Mouse (Mus musculus): ENCODE results near the gene Dagla. TPM values are rescaled to one million over a fixed set of nuclear protein-coding genes. Genes with fewer than 3 reads are reported as not detected.

Dagla gene
- polyA plus RNA-seq, 1 experiment from 2014 or later, result 1.3 TPM

DNA sequence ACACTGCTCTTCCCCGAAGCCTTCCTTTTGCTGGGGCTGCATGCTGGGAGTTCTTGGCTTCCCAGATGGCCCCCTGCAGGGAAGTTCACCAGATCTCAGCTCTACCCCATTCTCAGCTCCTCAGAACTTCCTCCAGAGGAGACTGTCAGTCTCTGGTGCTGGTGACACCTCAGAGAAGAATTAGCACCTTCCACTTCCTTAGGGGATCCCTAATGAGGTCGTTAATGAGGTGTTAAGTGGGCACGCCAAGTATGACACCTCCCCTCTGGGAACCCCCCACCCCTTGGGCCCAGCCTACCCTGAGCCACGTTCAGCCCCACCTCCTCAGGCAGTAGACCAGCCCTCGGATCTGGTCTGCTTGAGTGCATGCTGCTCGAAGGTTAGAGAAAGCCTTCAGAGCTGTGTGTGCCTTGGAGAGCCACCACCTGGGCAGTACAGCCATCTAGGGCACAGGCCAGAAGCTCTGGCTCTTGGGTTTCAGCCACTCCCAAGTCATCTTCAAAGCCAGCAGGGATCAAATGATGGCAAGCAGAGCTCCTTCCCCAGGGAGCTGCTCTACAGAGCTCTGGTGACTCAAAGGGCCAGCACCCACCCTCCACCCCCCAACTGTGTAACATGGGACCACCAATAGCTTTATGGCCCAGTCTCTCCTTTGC lies 25.9 kb downstream of the Dagla start:
- WGBS, result 30% methylated on average over 6 of the region's 6 CpGs
- H3K9ac ChIP-seq, result no peak overlapping the region
- H3K4me1 ChIP-seq (replicated peaks), result peaks cover 62% of the 10 kb centered on the region
- H3K27me3 ChIP-seq (replicated peaks), result 0 out of 2 replicates have a peak, but pooled peaks cover 5% of the 10 kb centered on the region
- H3K36me3 ChIP-seq, result no peaks in the 10 kb centered on the region
- H3K9me3 ChIP-seq (replicated peaks), result no peaks in the 10 kb centered on the region
- H3K4me3 ChIP-seq, result no peak overlapping the region
- no peak overlapping the region for H3K27ac ChIP-seq (ENCODE audit: poor library complexity, severe bottlenecking)
- no peak for ATAC-seq (ENCODE audit: insufficient number of reproducible peaks, low FRiP score)
- H3K4me2 ChIP-seq, result no peak overlapping the region

DNA sequence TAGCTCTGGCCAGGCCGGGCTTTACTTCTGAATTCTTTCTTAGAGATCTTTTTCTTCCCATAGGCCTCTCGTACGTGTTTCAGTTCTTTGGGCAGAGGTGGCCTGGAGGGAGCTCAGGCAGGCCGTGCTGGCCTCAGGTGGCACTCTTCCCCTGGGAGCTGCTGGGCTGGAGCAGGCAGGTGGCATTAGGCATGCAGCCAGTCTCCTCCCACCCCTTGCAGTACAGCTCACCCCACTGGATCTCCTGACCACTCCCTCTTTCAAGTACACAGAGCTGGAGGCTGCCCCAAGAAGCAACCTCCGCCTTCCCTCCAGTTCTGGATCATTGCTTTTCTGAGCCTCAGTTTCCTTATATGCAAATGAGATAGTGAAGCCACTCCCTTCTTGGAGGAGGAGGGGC lies 26.9 kb downstream of the Dagla start:
- WGBS, result 39% methylated on average over 5 of the region's 5 CpGs

DNA sequence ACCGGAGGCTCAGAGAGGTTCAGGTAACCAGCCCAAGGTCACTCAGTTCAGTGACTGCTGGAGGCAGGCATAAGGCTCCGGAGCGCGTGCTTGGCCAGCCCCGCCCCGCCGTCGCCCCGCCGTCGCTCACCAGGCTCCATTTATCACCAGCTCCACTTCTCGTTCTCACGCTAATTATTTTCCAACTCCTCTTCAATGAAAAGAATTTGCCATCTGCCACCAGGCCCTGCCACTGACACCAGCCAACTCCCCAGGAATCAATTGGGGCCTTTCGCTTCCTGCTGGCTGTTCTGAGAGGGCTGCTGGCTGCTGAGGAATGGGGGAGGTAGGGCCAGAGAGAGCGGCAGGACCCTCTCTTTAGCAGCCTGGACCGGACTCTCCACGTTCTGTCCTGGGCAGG lies 27.3 kb downstream of the Dagla start:
- Histone ChIP-seq H3K36me3 (no peaks in the 10 kb centered on the region), H3K27ac (ENCODE audit: poor library complexity, severe bottlenecking) (no peak overlapping the region), H3K4me3 (no peak overlapping the region), H3K9ac (peak overlapping the region; percentile 17), H3K4me2 (peak overlapping the region; percentile 39), H3K27me3 (replicated peaks) (no peaks in the 10 kb centered on the region), H3K4me1 (replicated peaks) (peaks cover 77% of the 10 kb centered on the region), H3K9me3 (replicated peaks) (no peaks in the 10 kb centered on the region)
- 7% methylated on average over 17 of the region's 17 CpGs for WGBS
- ATAC-seq (ENCODE audit: insufficient number of reproducible peaks, low FRiP score), result no peak

More for the DNA sequence above, 26.9 kb downstream of the Dagla start:
- peak overlapping the region; percentile 39 for H3K4me2 ChIP-seq
- no peak overlapping the region for H3K4me3 ChIP-seq
- H3K27me3 ChIP-seq (replicated peaks), result no peaks in the 10 kb centered on the region
- peaks cover 72% of the 10 kb centered on the region for H3K4me1 ChIP-seq (replicated peaks)
- no peak overlapping the region for H3K27ac ChIP-seq (ENCODE audit: poor library complexity, severe bottlenecking)
- no peaks in the 10 kb centered on the region for H3K36me3 ChIP-seq
- 0 out of 2 replicates have a peak, but pooled peaks have one; percentile 15 for ATAC-seq (ENCODE audit: insufficient number of reproducible peaks, low FRiP score)
- H3K9ac ChIP-seq, result peak overlapping the region; percentile 17
- H3K9me3 ChIP-seq (replicated peaks), result no peaks in the 10 kb centered on the region

DNA sequence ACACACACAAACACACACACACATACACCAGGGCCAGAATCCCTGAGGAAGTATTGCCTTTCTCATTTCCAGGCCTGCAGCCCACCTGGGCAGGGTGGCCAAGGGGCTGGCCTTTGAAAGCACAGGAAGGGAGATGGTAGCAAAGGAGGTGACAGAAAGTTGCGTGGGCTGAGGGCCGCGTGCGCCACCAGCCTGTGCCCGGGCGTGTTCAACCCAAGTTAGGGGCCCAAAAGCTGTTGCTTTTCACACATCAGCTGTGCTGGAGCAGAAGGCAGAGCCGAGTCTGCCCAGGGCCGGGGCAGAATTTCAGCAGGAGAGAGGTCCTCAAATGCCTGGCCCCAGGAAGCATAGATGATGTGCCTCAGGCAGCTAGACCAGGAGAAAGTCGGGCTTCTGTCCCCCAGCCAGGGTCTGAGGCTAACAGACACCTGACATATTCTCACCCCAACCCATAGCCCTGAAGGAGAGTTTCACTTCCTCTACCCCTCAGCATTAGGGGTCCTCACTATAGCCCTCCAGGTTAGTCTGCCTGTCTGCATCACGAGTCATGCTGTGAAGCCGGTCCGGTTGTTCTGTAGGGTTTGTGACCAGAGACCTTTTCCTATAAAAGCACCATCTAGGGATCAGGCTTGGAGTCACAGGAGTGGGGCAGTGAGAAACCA lies 28.1 kb downstream of the Dagla start:
- H3K9me3 ChIP-seq (replicated peaks), result no peaks in the 10 kb centered on the region
- H3K4me3 ChIP-seq, result no peak overlapping the region
- no peak overlapping the region for H3K4me2 ChIP-seq
- WGBS, result 66% methylated on average over 12 of the region's 12 CpGs
- H3K27me3 ChIP-seq (replicated peaks), result no peaks in the 10 kb centered on the region
- no peak overlapping the region for H3K27ac ChIP-seq (ENCODE audit: poor library complexity, severe bottlenecking)
- ATAC-seq (ENCODE audit: insufficient number of reproducible peaks, low FRiP score), result no peak
- no peak overlapping the region for H3K9ac ChIP-seq
- peaks cover 80% of the 10 kb centered on the region for H3K4me1 ChIP-seq (replicated peaks)
- H3K36me3 ChIP-seq, result no peaks in the 10 kb centered on the region

DNA sequence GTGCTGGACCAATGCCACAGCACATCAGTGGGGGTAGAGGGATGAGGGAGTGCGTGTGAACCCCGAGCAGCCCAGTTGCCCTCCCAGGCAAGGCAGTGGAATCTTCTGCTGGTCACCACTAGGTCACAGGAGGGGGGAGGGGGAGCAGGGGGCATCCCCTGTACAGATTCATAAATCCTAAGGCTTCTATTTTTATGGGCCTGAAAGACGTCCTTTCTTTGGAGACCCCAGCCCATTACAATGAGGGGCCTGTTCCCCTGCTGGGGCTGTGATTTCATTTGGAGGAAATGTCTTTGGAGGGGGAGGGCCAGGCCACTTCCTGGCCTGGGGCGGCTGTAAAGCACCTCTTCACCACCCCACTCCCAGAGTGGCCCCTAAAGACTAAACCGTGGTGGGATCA lies 30.6 kb downstream of the Dagla start:
- Histone ChIP-seq H3K4me3 (no peak overlapping the region), H3K4me2 (no peak overlapping the region), H3K27me3 (replicated peaks) (peaks cover 3% of the 10 kb centered on the region; the same call in 1 of the 2 replicates), H3K27ac (ENCODE audit: poor library complexity, severe bottlenecking) (no peak overlapping the region), H3K9ac (no peak overlapping the region), H3K4me1 (replicated peaks) (peaks cover 58% of the 10 kb centered on the region), H3K9me3 (replicated peaks) (no peaks in the 10 kb centered on the region), H3K36me3 (no peaks in the 10 kb centered on the region)
- WGBS, result 36% methylated on average over 5 of the region's 5 CpGs
- no peak for ATAC-seq (ENCODE audit: insufficient number of reproducible peaks, low FRiP score)

DNA sequence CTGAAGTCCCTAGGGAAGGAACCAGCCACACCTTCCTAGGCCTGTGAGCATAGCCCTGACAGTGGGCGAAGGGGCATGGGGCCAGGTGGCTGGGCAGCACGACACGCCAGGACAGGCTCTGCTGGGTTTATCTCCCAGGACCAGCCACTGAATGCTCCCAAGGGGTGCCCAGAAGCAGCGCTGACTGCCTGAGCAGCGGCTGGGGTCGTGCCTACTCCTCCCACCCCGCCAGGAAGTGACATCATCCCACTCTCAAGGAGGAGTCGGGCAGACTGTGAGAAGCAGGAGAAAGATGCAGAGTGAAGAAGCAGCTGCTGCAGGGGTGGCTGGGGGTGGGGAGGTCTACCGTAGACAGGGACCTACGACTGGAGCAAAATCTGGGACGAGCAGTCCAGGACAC lies 31.9 kb downstream of the Dagla start:
- H3K4me1 ChIP-seq (replicated peaks), result peaks cover 45% of the 10 kb centered on the region
- peaks cover 3% of the 10 kb centered on the region; the same call in 1 of the 2 replicates for H3K27me3 ChIP-seq (replicated peaks)
- 0 out of 2 replicates have a peak overlapping the region, but pooled peaks have one; percentile 9 for H3K27ac ChIP-seq (ENCODE audit: poor library complexity, severe bottlenecking)
- H3K4me2 ChIP-seq, result peak overlapping the region; percentile 15; the same call in 1 of the 2 replicates
- H3K4me3 ChIP-seq, result no peak overlapping the region
- peak; percentile 53; the same call in 1 of the 2 replicates for ATAC-seq (ENCODE audit: insufficient number of reproducible peaks, low FRiP score)
- WGBS, result 16% methylated on average over 11 of the region's 11 CpGs
- no peaks in the 10 kb centered on the region for H3K9me3 ChIP-seq (replicated peaks)
- no peak overlapping the region for H3K9ac ChIP-seq
- no peaks in the 10 kb centered on the region for H3K36me3 ChIP-seq

DNA sequence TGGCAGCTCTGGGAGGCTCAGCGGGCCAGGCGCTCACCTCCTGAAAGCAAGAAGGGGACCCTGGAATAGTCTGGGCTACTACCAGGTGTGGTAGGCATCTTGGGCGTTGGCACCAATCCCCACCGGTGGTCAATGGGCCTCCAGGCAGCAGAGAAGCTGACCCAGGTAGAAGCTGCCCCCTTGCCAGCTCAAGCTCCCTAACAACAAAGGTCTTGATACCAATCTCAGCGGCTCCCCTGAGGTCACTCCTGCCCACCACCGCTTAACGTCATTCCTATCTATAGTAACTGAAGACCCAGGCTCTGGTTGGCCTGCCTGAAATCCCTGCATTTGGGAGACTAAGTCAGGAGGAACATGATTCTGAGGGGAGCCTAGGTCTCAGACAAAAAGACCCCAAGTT lies 33.1 kb downstream of the Dagla start:
- H3K4me1 ChIP-seq (replicated peaks), result peaks cover 42% of the 10 kb centered on the region
- ATAC-seq (ENCODE audit: insufficient number of reproducible peaks, low FRiP score), result no peak

DNA sequence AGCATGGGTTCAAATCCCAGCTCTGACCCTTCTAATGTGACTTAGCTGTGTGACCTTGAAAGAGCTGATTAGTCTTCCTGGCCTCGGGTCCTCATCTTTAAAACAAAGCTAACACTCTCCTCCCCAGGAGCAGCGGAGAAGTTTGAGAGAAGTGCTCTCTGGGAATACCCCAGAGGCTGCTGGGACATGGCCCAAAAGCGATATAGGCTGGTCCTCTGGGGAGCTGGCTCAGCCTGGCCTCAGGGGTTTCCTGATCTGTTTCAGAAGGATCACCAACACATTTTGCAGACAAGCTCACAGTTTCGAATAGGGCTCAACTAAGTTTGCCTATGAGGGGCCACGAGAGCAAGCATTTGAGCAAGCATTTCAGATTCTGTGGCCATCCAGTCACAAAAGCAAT lies 34.3 kb downstream of the Dagla start:
- WGBS, result 76% methylated on average over 5 of the region's 5 CpGs
- Histone ChIP-seq H3K9ac (no peak overlapping the region), H3K9me3 (replicated peaks) (no peaks in the 10 kb centered on the region), H3K4me2 (no peak overlapping the region), H3K4me3 (no peak overlapping the region), H3K27ac (ENCODE audit: poor library complexity, severe bottlenecking) (no peak overlapping the region), H3K27me3 (replicated peaks) (peaks cover 3% of the 10 kb centered on the region; the same call in 1 of the 2 replicates), H3K4me1 (replicated peaks) (peaks cover 40% of the 10 kb centered on the region), H3K36me3 (no peaks in the 10 kb centered on the region)
- ATAC-seq (ENCODE audit: insufficient number of reproducible peaks, low FRiP score), result no peak

More for the DNA sequence above, 33.1 kb downstream of the Dagla start:
- Histone ChIP-seq H3K4me3 (no peak overlapping the region), H3K36me3 (no peaks in the 10 kb centered on the region), H3K4me2 (no peak overlapping the region), H3K27ac (ENCODE audit: poor library complexity, severe bottlenecking) (no peak overlapping the region), H3K27me3 (replicated peaks) (peaks cover 3% of the 10 kb centered on the region; the same call in 1 of the 2 replicates), H3K9ac (no peak overlapping the region), H3K9me3 (replicated peaks) (no peaks in the 10 kb centered on the region)
- WGBS, result 82% methylated on average over 7 of the region's 7 CpGs

DNA sequence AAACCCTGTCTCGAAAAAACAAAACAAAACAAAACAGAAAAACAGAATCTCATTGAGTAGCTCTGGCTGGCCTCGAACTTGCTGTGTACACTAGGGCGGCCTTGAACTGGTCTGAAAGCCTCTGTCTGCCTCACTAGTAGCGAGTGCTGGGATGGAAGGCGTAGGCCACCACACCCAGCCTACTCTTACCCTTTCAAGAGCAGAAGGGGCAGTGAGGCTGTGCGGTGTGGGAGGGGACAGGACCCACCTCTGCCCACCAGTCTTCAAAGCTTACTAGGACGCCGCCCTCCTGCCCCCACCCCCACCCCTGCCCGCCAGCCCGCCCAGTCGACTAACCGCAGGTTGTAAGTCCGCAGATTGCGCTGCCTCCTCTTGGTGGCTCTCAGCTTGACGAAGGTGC lies 35.8 kb downstream of the Dagla start:
- Histone ChIP-seq H3K27ac (ENCODE audit: poor library complexity, severe bottlenecking) (no peak overlapping the region), H3K36me3 (no peaks in the 10 kb centered on the region), H3K27me3 (replicated peaks) (peaks cover 18% of the 10 kb centered on the region), H3K4me3 (no peak overlapping the region), H3K9me3 (replicated peaks) (no peaks in the 10 kb centered on the region), H3K4me1 (replicated peaks) (peaks cover 35% of the 10 kb centered on the region), H3K4me2 (no peak overlapping the region), H3K9ac (no peak overlapping the region)
- ATAC-seq (ENCODE audit: insufficient number of reproducible peaks, low FRiP score), result no peak
- WGBS, result 73% methylated on average over 15 of the region's 15 CpGs

DNA sequence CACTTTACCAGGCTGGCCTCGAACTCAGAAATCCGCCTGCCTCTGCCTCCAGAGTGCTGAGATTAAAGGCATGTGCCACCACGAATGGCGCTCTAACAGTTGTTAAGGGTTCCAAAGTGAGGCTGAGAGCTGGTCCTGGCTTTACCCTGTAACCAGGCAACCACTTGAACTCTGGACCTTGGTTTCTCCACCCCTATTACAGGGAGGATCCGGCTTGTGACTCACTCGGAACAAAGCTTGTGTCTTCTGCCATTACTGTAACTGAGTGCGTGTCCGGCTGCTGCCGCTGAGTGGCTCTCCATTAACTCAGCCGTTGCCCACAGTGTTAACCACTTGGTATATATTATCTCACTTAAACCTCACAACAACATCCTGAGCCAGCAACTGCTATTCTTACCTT lies 36.7 kb downstream of the Dagla start:
- H3K27me3 ChIP-seq (replicated peaks), result peaks cover 27% of the 10 kb centered on the region
- ATAC-seq (ENCODE audit: insufficient number of reproducible peaks, low FRiP score), result no peak
- H3K4me1 ChIP-seq (replicated peaks), result peaks cover 26% of the 10 kb centered on the region
- 82% methylated on average over 10 of the region's 10 CpGs for WGBS
- H3K9me3 ChIP-seq (replicated peaks), result no peaks in the 10 kb centered on the region
- no peak overlapping the region for H3K9ac ChIP-seq
- H3K4me3 ChIP-seq, result no peak overlapping the region
- no peak overlapping the region for H3K27ac ChIP-seq (ENCODE audit: poor library complexity, severe bottlenecking)
- H3K4me2 ChIP-seq, result no peak overlapping the region
- no peaks in the 10 kb centered on the region for H3K36me3 ChIP-seq

DNA sequence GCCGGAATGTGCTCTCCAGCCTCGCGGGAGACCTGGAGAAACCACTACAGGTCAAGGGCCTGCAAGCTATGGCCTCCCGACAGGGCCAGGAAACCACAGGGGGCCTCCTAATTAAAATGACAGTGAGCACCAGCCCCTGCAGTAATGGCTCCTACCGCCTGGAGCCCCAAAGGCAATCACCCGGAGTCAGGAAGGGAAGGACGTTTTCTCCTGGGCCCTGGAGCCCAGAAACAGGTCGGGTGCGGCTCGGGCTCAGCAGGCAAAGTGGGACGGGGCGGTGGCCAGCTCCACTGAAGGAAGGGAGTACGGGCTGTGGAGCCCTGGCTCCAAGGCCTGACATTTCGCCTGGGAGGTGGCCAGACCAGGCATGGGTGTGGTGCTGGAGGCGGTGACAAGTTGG lies 37.6 kb downstream of the Dagla start:
- peaks cover 17% of the 10 kb centered on the region for H3K4me1 ChIP-seq (replicated peaks)
- H3K4me3 ChIP-seq, result no peak overlapping the region
- H3K27me3 ChIP-seq (replicated peaks), result peaks cover 36% of the 10 kb centered on the region
- H3K9me3 ChIP-seq (replicated peaks), result no peaks in the 10 kb centered on the region
- no peak overlapping the region for H3K27ac ChIP-seq (ENCODE audit: poor library complexity, severe bottlenecking)
- H3K36me3 ChIP-seq, result no peaks in the 10 kb centered on the region
- H3K9ac ChIP-seq, result no peak overlapping the region
- H3K4me2 ChIP-seq, result peak overlapping the region; percentile 26; the same call in 1 of the 2 replicates
- 21% methylated on average over 15 of the region's 15 CpGs for WGBS
- no peak for ATAC-seq (ENCODE audit: insufficient number of reproducible peaks, low FRiP score)
